In genomic region chr10:115248041-115248440, GRCm38 (mm10) we compare ENCODE assay signal across 13 mouse cellular contexts. TPM values are rescaled to one million over a fixed set of nuclear protein-coding genes. Genes with fewer than 3 reads are reported as not detected.
DNase-seq lines count a peak whose midpoint lies in the region; ATAC-seq and TF ChIP-seq lines count a peak whose summit lies in the region.
"Had no signal": no experiment of that assay in that cellular context is flagged by ENCODE, and none has a peak within 500 bp of the region (broad histone marks: within the 10 kb centered on the region; RNA-seq: fewer than 3 reads in every experiment).

No protein-coding gene starts in this region.

- H3K79me2 ChIP-seq in liver, adult 2 months (ENCODE audit: control insufficient read depth, insufficient read depth, low read length): peaks cover 37% of the 10 kb centered on the region

- H3K4me3 ChIP-seq in heart, embryonic 13.5 days: peak overlapping the region; percentile 14
- H3K4me3 ChIP-seq in liver, adult 2 months (ENCODE audit: insufficient read depth, low read depth, low read length): no peak overlapping the region
- H3K4me3 ChIP-seq: embryonic facial prominence, embryonic 15.5 days; heart, embryonic 15.5 days; myocyte had no signal

- no peaks in the 10 kb centered on the region for H3K36me3 ChIP-seq in heart, embryonic 13.5 days
- no peaks in the 10 kb centered on the region for H3K36me3 ChIP-seq in liver, adult 2 months (ENCODE audit: control insufficient read depth, insufficient read depth, low read length)
- H3K36me3 ChIP-seq: embryonic facial prominence, embryonic 15.5 days; heart, embryonic 15.5 days had no signal

- H3K4me2 ChIP-seq in heart, embryonic 13.5 days: peak overlapping the region; percentile 41
- H3K4me2 ChIP-seq: embryonic facial prominence, embryonic 15.5 days; heart, embryonic 15.5 days had no signal

- no peak for TF ChIP-seq POLR2A in liver, adult 2 months (IDR thresholded peaks at IDR 0.05; ENCODE audit: extremely low read depth, insufficient read depth, low read length)

- intact Hi-C loops in heart, postnatal 14 days (cut with DNase I): no loop called here

- no peak overlapping the region for H3K9ac ChIP-seq in heart, embryonic 13.5 days
- no peak overlapping the region for H3K9ac ChIP-seq in liver, adult 2 months (ENCODE audit: low read depth, low read length)
- H3K9ac ChIP-seq: embryonic facial prominence, embryonic 15.5 days; heart, embryonic 15.5 days had no signal

- TF ChIP-seq CTCF in liver, adult 2 months (IDR thresholded peaks at IDR 0.05; ENCODE audit: low read depth, low read length): no peak

- H3K9me3 ChIP-seq in heart, embryonic 13.5 days: no peaks in the 10 kb centered on the region
- H3K9me3 ChIP-seq: embryonic facial prominence, embryonic 15.5 days; heart, embryonic 15.5 days had no signal

- WGBS in heart, embryonic 13.5 days: 39% methylated on average over 7 of the region's 7 CpGs
- 4% methylated on average over 7 of the region's 7 CpGs for WGBS in liver, adult 2 months

- H3K4me1 ChIP-seq in heart, embryonic 13.5 days: peaks cover 38% of the 10 kb centered on the region
- H3K4me1 ChIP-seq in liver, adult 2 months (ENCODE audit: control insufficient read depth, insufficient read depth, low read length): peaks cover 14% of the 10 kb centered on the region

- H3K27ac ChIP-seq in heart, embryonic 13.5 days (replicated peaks): peak overlapping the region; percentile 13; the same call in 1 of the 2 replicates
- 0 out of 2 replicates have a peak overlapping the region, but pooled peaks have one; percentile 37 for H3K27ac ChIP-seq in liver, adult 2 months (replicated peaks; ENCODE audit: insufficient read depth, low read depth, low read length)
- H3K27ac ChIP-seq: embryonic facial prominence, embryonic 15.5 days; heart, embryonic 15.5 days had no signal

- ATAC-seq in heart, embryonic 13.5 days (ENCODE audit: extremely low read depth, insufficient number of reproducible peaks, low FRiP score, low TSS enrichment): no peak
- peak; percentile 13 for ATAC-seq in granulocyte monocyte progenitor cell, adult 5-6 weeks (replicated peaks; ENCODE audit: poor library complexity, severe bottlenecking)

- no peak for DNase-seq in heart, postnatal 14 days
- DNase-seq in NIH3T3 (ENCODE audit: low read depth): peak; percentile 11
- peak; percentile 71 for DNase-seq in liver, adult 2 months (ENCODE audit: extremely low read depth, low read depth, low spot score)
- DNase-seq in testis, postnatal 10 days (ENCODE audit: low spot score): no peak
- DNase-seq in spleen, postnatal 36 days (ENCODE audit: low spot score in 2 of 2): no peak
- DNase-seq in layer of hippocampus, adult 8-10 months (ENCODE audit: low spot score in 2 of 2): no peak
- DNase-seq: adrenal gland, postnatal 25 days had no signal

- no peaks in the 10 kb centered on the region for H3K27me3 ChIP-seq in heart, embryonic 13.5 days (replicated peaks)
- H3K27me3 ChIP-seq in liver, adult 2 months (ENCODE audit: control insufficient read depth, insufficient read depth, low read length): no peaks in the 10 kb centered on the region
- H3K27me3 ChIP-seq: CH12.LX; embryonic facial prominence, embryonic 15.5 days; heart, embryonic 15.5 days had no signal

RNA-seq across cellular contexts. Expression of gene Tbc1d15, which starts 3.2 kb away (rescaled TPM):
- 29.2 and 30.8 TPM in 2 replicates for polyA plus RNA-seq in heart, embryonic 13.5 days (2015; fragmentation: Nextera tagmentation; extraction: Ambion mirVana)
- total RNA-seq in heart, postnatal 14 days (2021): 10 to 100 TPM; 43.2 to 46.0 TPM
- 64.0 and 82.8 TPM in 2 replicates for total RNA-seq in granulocyte monocyte progenitor cell, adult 5-6 weeks (2014; fragmentation: Nextera tagmentation)
- total RNA-seq in granulocyte monocyte progenitor cell, adult 5-6 weeks (2017): 52.2 and 55.0 TPM in 2 replicates
- total RNA-seq in liver, adult 2 months (2014; rRNA removed): 46.2 and 49.9 TPM in 2 replicates
- 6.7 and 7.7 TPM in 2 replicates for polyA plus RNA-seq in liver, adult 2 months (2012; rRNA removed)
- total RNA-seq in layer of hippocampus, adult 8-10 months (2022): 10 to 100 TPM; 60.7 to 67.5 (median 63.8) TPM

Comparison
In these comparisons a context has a peak if more than half of its experiments do, and no peak if none do; other contexts are left out.
1. DNase-seq: peak in NIH3T3 (single experiment) and liver, adult 2 months (single experiment); none in heart, postnatal 14 days (0 of 2), testis, postnatal 10 days (single experiment), spleen, postnatal 36 days (0 of 2) and layer of hippocampus, adult 8-10 months (0 of 2).